Mouse (Mus musculus) small intestine, adult 2 months (tissue): ENCODE measurements at regions not wholly inside any gene's neighbourhood (a gene's known extent, or its start where the extent isn't known, plus 50 kb on each side); places are given as distances from the start of the nearest gene placed in this dataset.

Experiments used
- CTCF ChIP-seq: fragments of 200-500 bp; IDR thresholded peaks from 2 replicates; pipeline ENCODE4 v1.5.1; 2012; ENCODE audit warnings: low read depth, mild to moderate bottlenecking, control low read depth, inconsistent platforms, low read length, moderate library complexity, mixed read lengths; ENCODE audit not compliant: insufficient replicate concordance, insufficient read length; ENCODE audit errors: extremely low read depth
- POLR2A ChIP-seq: fragments of 200-500 bp; IDR thresholded peaks from 2 replicates; pipeline ENCODE4 v1.6.1; 2012; ENCODE audit warnings: low read depth, mild to moderate bottlenecking, control low read depth, inconsistent platforms, low read length, moderate library complexity

GRCm38 (mm10) chr17:47115754-47116153 is 105.4 kb upstream of the Ubr2 start:
- TF ChIP-seq POLR2A = no peak
- peak; percentile 64 for TF ChIP-seq CTCF
